Mouse (Mus musculus): ENCODE measurements around the gene Ddx52.

Gene Ddx52

DNA sequence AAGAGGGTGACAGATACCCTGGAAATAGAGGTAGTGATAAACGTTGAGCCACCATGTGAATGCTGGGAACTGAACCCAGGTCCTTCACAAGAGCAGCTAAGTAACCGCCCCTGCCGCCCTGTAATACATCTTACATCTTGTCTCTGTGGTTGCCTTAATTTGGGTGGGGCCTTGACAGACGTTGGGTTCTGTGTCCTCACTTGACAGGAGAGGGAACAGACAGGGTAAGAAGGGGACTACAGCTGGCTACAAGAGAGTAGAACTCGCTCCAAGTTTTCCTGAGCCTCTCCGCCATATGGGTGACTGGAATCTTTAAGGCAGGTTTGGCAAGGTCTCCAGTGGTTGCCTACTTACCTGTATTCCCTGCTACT, 26.3 kb downstream of the Ddx52 start:
- DNase-seq (ENCODE audit: low spot score in 2 of 2): no peak

- DNase-seq (ENCODE audit: low spot score in 2 of 2): no peak
These were observed 27.2 kb downstream of the Ddx52 start for GRCm38 (mm10) chr11:83969040-83969439.

DNA sequence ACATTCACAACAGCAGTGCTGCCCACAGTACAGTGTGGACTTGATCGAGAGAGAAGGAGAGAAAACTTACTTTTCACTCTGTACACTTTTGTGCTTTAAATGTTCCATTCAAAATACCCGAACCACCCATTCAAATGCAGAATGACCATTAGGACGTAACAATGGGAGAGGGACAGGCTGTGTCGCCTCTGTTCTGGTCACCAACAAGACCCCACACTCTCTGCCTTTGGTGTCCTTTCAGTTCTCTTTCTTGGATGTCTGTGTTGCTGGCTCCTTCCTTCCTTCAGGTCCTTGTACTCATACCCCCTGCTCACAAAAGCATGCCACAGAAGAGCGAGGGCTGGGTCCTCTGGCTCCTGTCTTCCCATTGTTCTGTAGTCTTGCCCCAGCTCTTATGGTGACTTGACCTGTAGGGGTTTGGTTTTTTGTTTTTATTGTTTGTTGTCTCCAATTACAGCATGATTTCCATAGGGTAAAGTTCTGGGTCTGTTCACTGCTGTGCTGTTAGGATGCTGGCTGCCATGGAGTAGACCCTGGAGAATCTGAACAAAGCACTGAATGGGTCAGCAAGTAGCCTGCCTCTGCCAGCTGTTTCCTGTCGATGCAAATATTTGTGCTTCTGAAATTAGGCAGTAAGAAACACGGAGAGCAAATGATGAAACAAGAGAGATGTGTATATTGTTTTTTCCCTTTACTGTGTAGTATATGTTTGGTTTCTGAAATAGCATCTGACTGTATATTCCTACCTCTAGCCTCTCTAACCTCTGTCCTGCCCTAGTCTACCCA, 32.9 kb downstream of the Ddx52 start:
- no peak for DNase-seq (ENCODE audit: low spot score in 2 of 2)

- DNase-seq (ENCODE audit: low spot score in 2 of 2): no peak
These were observed 33.6 kb downstream of the Ddx52 start for GRCm38 (mm10) chr11:83975488-83975887.

DNA sequence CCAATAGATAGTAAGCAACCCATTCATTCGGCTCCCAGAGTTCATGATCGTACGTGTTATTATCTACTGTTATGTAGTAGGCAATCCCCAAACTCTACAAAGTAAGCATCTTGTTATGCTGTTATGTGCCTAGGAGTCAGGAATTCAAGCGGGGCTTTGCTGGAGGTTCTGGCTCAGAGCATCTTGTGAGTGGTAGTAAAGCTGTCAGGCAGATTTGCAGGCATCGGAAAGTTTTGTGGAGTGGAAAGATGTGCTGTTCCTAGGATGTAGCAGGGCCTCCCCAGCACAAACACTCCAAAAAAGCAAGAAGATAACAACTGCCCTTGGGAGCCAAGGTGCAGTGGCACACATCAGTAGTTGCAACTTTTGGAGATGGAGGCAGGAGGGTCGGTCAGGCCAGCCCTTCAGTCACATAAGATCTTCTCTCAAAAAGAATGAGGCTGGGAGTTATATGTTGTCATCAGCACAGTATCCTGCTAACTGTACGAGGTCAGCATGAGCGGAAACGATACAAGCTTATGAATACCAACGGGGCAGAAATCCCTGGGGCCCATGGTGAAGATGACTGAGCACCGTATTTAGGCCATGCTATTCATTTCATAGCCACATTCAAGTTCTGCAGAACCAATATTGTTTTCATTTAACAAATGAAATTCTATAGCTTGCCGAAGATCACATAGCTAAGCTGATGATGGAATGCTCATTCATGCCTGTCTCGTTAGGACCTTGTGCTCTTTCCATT, 34.5 kb downstream of the Ddx52 start:
- DNase-seq (ENCODE audit: low spot score in 2 of 2): no peak

- DNase-seq (ENCODE audit: low spot score in 2 of 2): no peak
These were observed 35.9 kb downstream of the Ddx52 start for GRCm38 (mm10) chr11:83977810-83978209.

- no peak for DNase-seq (ENCODE audit: low spot score in 2 of 2)
These were observed 38.1 kb downstream of the Ddx52 start for GRCm38 (mm10) chr11:83979992-83980391.

DNA sequence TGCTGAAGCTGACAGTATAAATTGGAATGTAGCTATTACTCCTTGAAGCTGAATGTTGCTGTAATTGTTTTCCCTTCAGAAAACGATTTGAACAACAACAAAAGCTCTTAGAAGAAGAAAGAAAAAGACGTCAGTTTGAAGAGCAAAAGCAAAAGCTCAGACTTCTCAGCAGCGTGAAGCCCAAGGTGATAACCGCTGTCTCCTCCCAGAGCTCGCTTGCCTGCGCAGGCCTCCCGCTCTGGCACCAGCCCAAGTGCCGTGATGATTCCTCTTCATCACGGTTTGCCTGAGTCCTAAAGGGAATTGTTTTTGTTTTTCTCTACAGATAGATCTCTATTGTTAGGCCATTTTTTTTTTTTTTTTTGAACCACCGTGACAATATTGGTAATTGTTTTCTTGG, 39.5 kb downstream of the Ddx52 start:
- no peak for DNase-seq (ENCODE audit: low spot score in 2 of 2)

GRCm38 (mm10) chr11:83991701-83992100, 49.8 kb downstream of the Ddx52 start:
- DNase-seq (ENCODE audit: low spot score in 2 of 2): no peak

DNA sequence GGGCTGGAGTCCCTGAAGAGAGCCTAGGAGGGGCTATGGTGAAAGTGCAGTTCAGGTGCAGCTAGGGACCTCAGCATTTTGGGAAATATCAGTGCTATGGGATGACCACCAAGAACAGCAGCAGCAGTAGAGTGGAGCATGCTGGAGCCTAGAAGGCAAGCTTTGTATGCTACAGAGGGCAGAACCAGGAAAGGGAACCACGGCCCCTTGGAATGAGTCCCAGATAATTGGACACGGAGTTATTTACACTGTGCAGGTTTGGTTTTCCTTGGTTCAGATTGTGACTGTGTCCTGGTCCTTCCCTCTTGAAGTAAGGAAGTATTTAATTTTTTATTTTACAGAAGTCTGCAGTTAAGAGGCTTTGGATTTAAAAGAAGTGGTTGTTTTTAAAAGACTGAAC, 51.6 kb downstream of the Ddx52 start:
- DNase-seq (ENCODE audit: low spot score in 2 of 2): no peak

GRCm38 (mm10) chr11:83994481-83994880, 52.6 kb downstream of the Ddx52 start:
- no peak for DNase-seq (ENCODE audit: low spot score in 2 of 2)

DNA sequence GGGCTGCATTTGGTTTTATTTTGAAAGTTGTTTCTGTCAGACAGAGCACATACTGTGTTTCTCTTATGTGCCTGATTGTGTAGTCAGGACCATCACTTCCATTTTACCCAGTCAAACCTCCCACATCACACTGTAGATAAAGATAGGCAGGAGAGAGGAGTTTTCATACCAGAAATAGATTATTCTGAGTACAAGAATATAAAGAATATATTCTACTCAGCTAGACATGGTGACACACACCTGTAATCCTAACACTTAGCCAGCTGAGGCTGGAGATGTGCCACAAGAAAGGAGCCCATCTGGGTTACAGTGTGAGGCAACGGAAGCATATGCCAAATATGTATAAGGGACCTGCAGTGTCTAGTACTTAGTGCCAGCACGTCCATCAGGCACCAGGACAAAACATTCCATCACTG, 53.7 kb downstream of the Ddx52 start:
- peak in 1 of 2 experiments; percentile 13 for DNase-seq (ENCODE audit: low spot score in 2 of 2)

GRCm38 (mm10) chr11:83997171-83997868, 55.5 kb downstream of the Ddx52 start:
- DNase-seq (ENCODE audit: low spot score in 2 of 2): no peak

- DNase-seq (ENCODE audit: low spot score in 2 of 2): no peak
These were observed 57.1 kb downstream of the Ddx52 start for GRCm38 (mm10) chr11:83998993-83999392.

DNA sequence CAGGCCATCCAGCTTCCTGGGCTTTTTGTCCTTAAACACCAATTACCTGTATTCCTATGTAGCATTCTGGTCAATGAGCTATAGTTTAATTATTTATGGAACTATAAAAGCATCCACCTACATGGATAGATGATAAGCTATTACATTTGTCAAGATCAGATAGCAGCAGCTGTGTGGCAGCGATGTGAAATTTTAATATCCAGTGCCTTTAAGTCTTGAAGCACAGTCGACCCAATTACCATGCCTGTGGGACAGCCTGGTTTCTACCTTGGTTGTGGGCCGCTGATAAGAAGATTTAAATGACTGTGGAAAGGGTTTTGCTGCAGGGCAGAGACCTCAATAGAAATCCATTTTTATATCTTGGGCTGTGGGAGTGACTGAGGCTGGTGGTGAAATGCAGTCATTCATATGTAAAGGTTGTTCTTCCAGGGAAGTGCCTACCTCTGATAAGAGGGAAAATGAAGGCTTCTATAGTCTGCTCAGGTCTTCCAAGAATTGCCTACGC, 57.6 kb downstream of the Ddx52 start:
- DNase-seq (ENCODE audit: low spot score in 2 of 2): no peak

- no peak for DNase-seq (ENCODE audit: low spot score in 2 of 2)
These were observed 59.4 kb downstream of the Ddx52 start for GRCm38 (mm10) chr11:84001257-84001656.

DNA sequence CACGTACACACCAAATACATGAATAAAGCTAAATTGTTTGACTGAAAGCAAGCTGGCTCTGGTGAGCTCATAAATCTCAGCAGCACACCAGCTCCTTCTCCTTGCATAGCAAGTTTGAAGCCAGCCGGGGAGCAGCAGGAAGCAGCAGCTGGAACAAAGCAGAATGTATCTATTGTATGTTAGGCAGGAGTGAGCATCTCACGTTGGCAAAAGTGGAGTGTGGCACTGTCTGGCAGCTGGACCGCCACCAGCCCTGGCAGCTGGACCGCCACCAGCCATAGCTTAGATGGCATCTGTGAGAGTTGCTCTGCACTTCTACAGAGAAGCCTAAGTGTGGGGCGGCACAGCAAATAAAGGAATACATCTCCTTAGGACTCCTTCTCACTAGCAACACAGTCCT, 62.1 kb downstream of the Ddx52 start:
- DNase-seq (ENCODE audit: low spot score in 2 of 2): no peak

DNA sequence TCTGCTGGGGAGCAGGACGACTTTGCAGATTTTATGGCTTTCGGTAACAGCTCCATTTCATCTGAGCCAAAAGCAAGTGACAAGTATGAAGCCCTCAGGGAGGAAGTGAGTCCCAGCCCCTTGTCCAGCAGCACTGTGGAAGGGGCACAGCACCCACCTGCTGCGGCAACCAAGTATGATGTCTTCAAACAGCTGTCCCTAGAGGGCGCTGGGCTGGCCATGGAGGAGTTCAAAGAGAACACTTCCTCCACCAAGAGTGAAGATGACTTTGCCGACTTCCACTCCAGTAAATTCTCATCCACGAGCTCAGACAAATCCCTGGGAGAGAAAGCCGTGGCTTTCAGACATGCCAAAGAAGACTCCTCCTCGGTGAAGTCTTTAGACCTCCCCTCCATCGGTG, 67.1 kb downstream of the Ddx52 start:
- no peak for DNase-seq (ENCODE audit: low spot score in 2 of 2)

DNA sequence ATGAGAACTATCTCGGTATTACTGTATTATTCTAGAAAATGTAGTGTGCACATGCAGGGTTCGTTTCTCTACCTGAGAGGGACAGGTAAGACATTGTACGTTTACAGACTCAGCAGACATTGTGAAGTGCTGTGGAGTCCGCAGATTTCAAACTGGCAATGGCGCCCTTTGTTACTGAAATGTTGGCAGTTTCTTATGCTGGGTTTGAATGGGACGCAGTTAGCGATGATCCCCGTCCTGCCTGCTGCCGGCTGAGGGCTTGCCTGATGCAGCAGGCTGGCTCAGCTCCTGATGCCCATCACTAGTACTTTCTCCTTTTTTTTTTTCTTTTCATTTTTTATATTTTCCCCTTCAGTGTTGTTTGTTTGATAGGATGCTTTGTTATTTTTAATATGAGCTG, 68.5 kb downstream of the Ddx52 start:
- no peak for DNase-seq (ENCODE audit: low spot score in 2 of 2)

- no peak for DNase-seq (ENCODE audit: low spot score in 2 of 2)
These were observed 69.2 kb downstream of the Ddx52 start for GRCm38 (mm10) chr11:84011050-84011449.

DNA sequence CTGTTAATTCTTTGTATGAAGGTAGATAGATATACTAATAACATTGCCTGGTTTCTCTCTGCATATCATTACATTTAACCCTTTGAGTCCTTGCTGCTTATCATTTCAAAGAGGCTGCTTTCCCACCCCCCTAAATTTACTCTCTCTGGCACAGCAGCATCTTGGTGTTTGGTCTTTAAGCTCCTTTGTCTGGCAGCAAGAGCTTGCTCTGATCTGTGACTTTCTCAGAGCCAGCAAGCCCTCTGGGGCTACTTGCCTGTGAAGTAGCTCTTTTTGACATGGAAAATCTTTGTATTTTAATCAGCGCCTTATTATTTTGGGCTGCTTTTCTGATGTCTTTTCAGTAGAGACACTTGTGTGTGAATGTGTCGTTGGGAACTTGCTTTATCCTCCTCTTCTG, 69.7 kb downstream of the Ddx52 start:
- DNase-seq (ENCODE audit: low spot score in 2 of 2): no peak
